Mouse (Mus musculus): ENCODE data around the gene Plekhj1. TPM values are rescaled to one million over a fixed set of nuclear protein-coding genes. Genes with fewer than 3 reads are reported as not detected.

The Plekhj1 gene
- polyA plus RNA-seq, 1 experiment from 2014 or later: 142 TPM

DNA sequence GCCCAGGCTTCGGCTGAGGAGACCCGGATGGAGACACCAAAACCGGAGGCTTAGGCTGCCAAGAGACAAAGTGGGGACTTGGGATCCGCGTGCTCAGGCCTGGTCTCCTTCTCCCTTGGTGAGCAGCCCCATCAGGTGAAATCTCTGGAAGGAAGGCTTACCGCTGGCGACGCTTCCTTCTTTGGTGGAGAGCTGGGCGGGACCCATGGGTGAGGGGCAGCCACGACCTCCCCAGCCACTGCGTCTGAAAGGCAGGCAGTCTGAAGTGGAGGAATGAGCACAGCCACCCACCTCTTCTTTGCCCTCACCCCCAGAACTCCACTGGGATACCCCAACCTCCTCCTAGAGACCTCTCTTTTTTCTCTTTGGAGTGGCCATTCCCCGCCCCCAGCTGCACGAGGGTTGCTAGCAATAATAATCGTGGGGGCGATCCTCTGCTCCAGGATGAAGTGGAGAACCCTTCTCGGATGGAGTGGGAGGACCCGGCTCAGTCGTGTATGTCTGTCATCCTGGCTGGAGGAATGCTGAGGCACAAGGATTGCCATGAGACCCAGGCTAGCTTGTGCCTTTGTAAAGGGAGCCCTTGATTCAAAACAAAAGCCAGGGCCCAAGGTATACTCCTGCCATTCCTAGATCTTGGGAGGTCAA, 10.7 kb upstream of the Plekhj1 start:
- Histone ChIP-seq H3K27me3 (ENCODE audit: control insufficient read depth, insufficient read depth, low read length) (peaks cover 24% of the 10 kb centered on the region), H3K9ac (ENCODE audit: low read depth, low read length) (no peak overlapping the region; the same call in 1 of the 2 replicates), H3K4me3 (ENCODE audit: low read depth, low read length) (peak overlapping the region; percentile 6; the same call in 1 of the 2 replicates), H3K27ac (ENCODE audit: low read depth, low read length) (no peak overlapping the region), H3K4me2 (replicated peaks; ENCODE audit: low read depth, low read length) (peak overlapping the region; percentile 29), H3K4me1 (replicated peaks; ENCODE audit: control insufficient read depth, insufficient read depth, low read length) (peaks cover 23% of the 10 kb centered on the region), H3K9me3 (ENCODE audit: control insufficient read depth, low read length) (no peaks in the 10 kb centered on the region), H3K36me3 (ENCODE audit: control insufficient read depth, insufficient read depth, low read length) (0 out of 2 replicates have a peak, but pooled peaks cover 2% of the 10 kb centered on the region)
- ATAC-seq (ENCODE audit: low FRiP score) (no peak), DNase-seq (ENCODE audit: low spot score) (peak; percentile 51)
- 7% methylated on average over 18 of the region's 18 CpGs for WGBS

DNA sequence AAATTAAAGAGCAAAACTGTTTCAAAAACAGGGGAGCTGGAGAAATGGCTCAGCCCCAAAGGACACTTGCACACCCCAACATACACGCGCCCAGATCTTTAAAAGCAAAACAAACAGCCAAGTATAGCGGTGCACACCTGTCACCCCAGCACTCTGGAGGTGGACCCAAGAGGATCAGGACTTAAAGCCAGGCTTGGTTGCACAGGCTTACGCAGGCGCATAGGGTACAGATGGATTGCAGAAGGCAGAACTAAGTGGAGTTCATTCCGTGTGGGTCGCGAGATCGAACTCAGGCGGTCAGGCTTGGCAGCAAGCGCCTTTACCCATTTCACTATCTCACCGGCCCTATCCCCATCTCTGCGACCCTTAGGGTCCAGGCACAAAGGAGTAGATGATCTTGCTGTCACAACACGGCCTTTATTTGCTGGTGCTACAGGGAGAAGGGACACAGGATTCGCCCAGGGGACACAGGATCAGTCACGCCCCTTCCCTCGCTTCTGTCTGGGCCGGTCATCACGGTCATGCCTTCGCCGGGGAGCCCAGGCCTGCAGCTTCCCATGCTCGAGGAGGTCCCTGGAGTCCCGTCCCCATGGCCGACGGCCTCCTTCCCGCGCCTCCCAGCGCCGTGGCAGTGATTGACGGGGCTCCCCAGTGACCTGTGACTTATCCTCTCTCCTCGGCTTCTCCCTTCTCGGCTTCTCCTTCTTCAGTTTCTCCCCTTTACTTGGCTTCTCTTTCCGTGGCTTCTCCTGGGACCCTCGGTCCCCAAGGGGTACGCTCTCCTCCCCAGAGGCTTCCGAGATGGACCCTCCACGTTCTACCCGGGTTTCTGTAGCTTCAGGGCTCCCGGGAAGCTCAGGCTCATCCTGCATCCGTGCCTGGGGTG, 9.9 kb upstream of the Plekhj1 start:
- Histone ChIP-seq H3K4me1 (replicated peaks; ENCODE audit: control insufficient read depth, insufficient read depth, low read length) (peaks cover 23% of the 10 kb centered on the region), H3K4me3 (ENCODE audit: low read depth, low read length) (peak overlapping the region; percentile 6; the same call in 1 of the 2 replicates), H3K4me2 (replicated peaks; ENCODE audit: low read depth, low read length) (peak overlapping the region; percentile 29), H3K36me3 (ENCODE audit: control insufficient read depth, insufficient read depth, low read length) (peaks cover 8% of the 10 kb centered on the region), H3K27me3 (ENCODE audit: control insufficient read depth, insufficient read depth, low read length) (peaks cover 24% of the 10 kb centered on the region), H3K27ac (ENCODE audit: low read depth, low read length) (no peak overlapping the region), H3K9me3 (ENCODE audit: control insufficient read depth, low read length) (no peaks in the 10 kb centered on the region), H3K9ac (ENCODE audit: low read depth, low read length) (peak overlapping the region; percentile 5; the same call in 1 of the 2 replicates)
- DNase-seq (ENCODE audit: low spot score) (peak; percentile 47), ATAC-seq (ENCODE audit: low FRiP score) (no peak)
- WGBS: 17% methylated on average over 40 of the region's 40 CpGs

DNA sequence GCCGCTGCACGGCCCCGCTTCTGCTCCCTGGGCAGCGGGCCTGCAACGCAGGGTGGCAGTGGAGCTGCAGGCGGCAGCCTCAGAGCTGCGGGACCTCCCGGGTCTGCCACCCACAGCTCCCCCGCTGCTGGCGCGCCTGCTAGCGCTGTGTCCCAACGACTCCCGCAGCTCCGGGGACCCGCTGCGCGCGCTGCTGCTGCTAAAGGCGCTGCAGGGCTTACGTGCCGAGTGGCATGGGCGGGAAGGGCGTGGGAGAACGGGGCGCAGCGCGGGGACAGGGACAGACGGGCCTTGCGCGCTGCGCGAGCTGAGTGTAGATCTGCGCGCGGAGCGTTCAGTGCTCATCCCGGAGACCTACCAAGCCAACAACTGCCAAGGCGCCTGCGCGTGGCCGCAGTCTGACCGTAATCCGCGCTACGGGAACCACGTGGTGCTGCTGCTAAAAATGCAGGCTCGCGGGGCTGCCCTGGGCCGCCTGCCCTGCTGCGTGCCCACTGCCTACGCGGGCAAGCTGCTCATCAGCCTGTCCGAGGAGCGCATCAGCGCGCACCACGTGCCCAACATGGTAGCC, 8.7 kb upstream of the Plekhj1 start:
- peak overlapping the region; percentile 64 for H3K9ac ChIP-seq (ENCODE audit: low read depth, low read length)

DNA sequence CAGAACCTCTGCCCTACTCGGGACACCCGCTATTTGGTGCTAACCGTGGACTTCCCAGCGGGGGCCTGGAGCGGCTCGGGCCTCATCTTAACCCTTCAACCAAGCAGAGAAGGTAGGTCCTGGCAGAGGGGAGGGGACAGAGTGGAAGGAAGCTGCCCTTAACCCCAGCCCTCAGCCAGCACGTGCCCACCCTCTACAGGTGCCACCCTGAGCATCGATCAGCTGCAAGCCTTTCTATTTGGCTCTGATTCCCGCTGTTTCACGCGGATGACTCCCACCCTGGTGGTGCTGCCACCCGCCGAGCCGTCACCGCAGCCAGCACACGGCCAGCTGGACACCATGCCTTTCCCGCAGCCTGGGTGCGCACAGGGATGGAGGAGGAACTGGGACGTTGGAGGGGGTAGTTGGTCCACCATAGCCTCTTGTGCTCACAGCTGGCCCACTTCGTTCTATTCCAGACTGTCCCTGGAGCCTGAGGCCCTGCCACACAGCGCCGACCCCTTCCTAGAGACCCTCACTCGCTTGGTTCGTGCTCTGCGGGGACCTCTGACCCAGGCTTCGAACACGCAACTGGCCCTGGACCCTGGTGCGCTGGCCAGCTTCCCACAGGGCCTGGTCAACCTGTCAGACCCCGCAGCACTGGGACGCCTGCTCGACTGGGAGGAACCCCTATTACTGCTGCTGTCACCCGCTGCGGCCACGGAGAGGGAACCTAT, 8.1 kb upstream of the Plekhj1 start:
- peak overlapping the region; percentile 60; the same call in 1 of the 2 replicates for H3K27ac ChIP-seq (ENCODE audit: low read depth, low read length)
- H3K4me3 ChIP-seq (ENCODE audit: low read depth, low read length): peak overlapping the region; percentile 41
- no peaks in the 10 kb centered on the region for H3K9me3 ChIP-seq (ENCODE audit: control insufficient read depth, low read length)
- H3K9ac ChIP-seq (ENCODE audit: low read depth, low read length): peak overlapping the region; percentile 64
- DNase-seq (ENCODE audit: low spot score): no peak
- H3K4me2 ChIP-seq (replicated peaks; ENCODE audit: low read depth, low read length): peak overlapping the region; percentile 98
- no peak for ATAC-seq (ENCODE audit: low FRiP score)
- peaks cover 23% of the 10 kb centered on the region for H3K4me1 ChIP-seq (replicated peaks; ENCODE audit: control insufficient read depth, insufficient read depth, low read length)
- peaks cover 14% of the 10 kb centered on the region for H3K36me3 ChIP-seq (ENCODE audit: control insufficient read depth, insufficient read depth, low read length)
- peaks cover 24% of the 10 kb centered on the region for H3K27me3 ChIP-seq (ENCODE audit: control insufficient read depth, insufficient read depth, low read length)
- 40% methylated on average over 34 of the region's 34 CpGs for WGBS

More for the DNA sequence above, 8.7 kb upstream of the Plekhj1 start:
- WGBS: 2% methylated on average over 52 of the region's 58 CpGs
- Histone ChIP-seq H3K27ac (ENCODE audit: low read depth, low read length) (peak overlapping the region; percentile 60), H3K27me3 (ENCODE audit: control insufficient read depth, insufficient read depth, low read length) (peaks cover 24% of the 10 kb centered on the region), H3K9me3 (ENCODE audit: control insufficient read depth, low read length) (no peaks in the 10 kb centered on the region), H3K4me3 (ENCODE audit: low read depth, low read length) (peak overlapping the region; percentile 41), H3K4me1 (replicated peaks; ENCODE audit: control insufficient read depth, insufficient read depth, low read length) (peaks cover 23% of the 10 kb centered on the region), H3K36me3 (ENCODE audit: control insufficient read depth, insufficient read depth, low read length) (peaks cover 14% of the 10 kb centered on the region), H3K4me2 (replicated peaks; ENCODE audit: low read depth, low read length) (peak overlapping the region; percentile 98)
- peak; percentile 81 for DNase-seq (ENCODE audit: low spot score)
- ATAC-seq (ENCODE audit: low FRiP score): peak; percentile 77

DNA sequence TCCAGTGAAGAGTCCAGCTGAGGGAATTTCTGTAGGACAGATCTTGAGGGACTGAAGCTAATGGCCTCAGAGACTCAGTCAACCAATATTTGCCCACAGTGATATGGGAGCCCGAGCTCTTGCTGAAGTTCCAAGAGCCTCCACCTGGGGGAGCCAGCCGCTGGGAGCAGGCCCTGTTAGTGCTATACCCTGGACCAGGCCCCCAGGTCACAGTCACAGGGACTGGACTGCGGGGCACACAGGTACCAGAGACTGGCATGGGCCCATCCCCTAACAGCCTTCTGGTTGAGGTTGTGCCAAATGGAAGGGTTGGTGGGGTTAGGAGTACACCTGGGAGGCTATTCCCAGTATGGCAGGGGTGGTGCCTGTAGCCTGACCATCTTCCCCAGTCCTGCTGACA, 7.5 kb upstream of the Plekhj1 start:
- no peaks in the 10 kb centered on the region for H3K9me3 ChIP-seq (ENCODE audit: control insufficient read depth, low read length)
- ATAC-seq (ENCODE audit: low FRiP score) (peak; percentile 28; the same call in 1 of the 2 replicates), DNase-seq (ENCODE audit: low spot score) (peak; percentile 86)
- H3K27me3 ChIP-seq (ENCODE audit: control insufficient read depth, insufficient read depth, low read length): peaks cover 24% of the 10 kb centered on the region
- H3K4me1 ChIP-seq (replicated peaks; ENCODE audit: control insufficient read depth, insufficient read depth, low read length): peaks cover 23% of the 10 kb centered on the region
- H3K36me3 ChIP-seq (ENCODE audit: control insufficient read depth, insufficient read depth, low read length): peaks cover 14% of the 10 kb centered on the region
- WGBS: 25% methylated on average over 3 of the region's 3 CpGs
- H3K4me3 ChIP-seq (ENCODE audit: low read depth, low read length): no peak overlapping the region
- H3K9ac ChIP-seq (ENCODE audit: low read depth, low read length): no peak overlapping the region
- no peak overlapping the region for H3K27ac ChIP-seq (ENCODE audit: low read depth, low read length)
- H3K4me2 ChIP-seq (replicated peaks; ENCODE audit: low read depth, low read length): no peak overlapping the region

- Histone ChIP-seq H3K9me3 (ENCODE audit: control insufficient read depth, low read length) (no peaks in the 10 kb centered on the region), H3K36me3 (ENCODE audit: control insufficient read depth, insufficient read depth, low read length) (peaks cover 14% of the 10 kb centered on the region), H3K4me3 (ENCODE audit: low read depth, low read length) (no peak overlapping the region), H3K27ac (ENCODE audit: low read depth, low read length) (no peak overlapping the region), H3K9ac (ENCODE audit: low read depth, low read length) (no peak overlapping the region), H3K27me3 (ENCODE audit: control insufficient read depth, insufficient read depth, low read length) (peaks cover 22% of the 10 kb centered on the region), H3K4me2 (replicated peaks; ENCODE audit: low read depth, low read length) (no peak overlapping the region), H3K4me1 (replicated peaks; ENCODE audit: control insufficient read depth, insufficient read depth, low read length) (peaks cover 21% of the 10 kb centered on the region)
- WGBS: 85% methylated on average over 5 of the region's 5 CpGs
- ATAC-seq (ENCODE audit: low FRiP score) (no peak), DNase-seq (ENCODE audit: low spot score) (no peak)
These were observed 6.9 kb upstream of the Plekhj1 start for GRCm38 (mm10) chr10:80805322-80805721.

DNA sequence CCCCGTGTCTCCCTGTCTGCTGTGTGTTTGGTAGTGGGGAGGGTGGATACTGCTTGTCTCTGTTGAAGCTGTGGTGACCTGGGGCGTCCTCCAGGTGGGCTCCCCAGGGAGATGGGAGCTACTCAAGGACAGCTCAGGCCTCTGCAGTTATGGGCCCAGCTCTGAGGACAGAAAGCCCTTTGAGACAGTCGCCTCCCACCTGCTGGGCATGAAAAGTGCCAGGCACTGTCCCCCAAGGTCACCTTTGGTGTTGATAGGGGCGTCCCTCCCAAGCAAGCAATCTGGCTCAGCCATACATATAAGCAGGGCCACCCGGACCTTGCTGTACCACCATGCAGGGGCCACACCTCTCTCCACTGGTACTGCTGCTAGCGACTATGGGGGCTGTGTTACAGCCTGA, 6.5 kb upstream of the Plekhj1 start, which contains the start of gene Amh:
Gene Amh (plus strand): TSS at position 328 of the 400 bp plus-strand sequence.
- Histone ChIP-seq H3K36me3 (ENCODE audit: control insufficient read depth, insufficient read depth, low read length) (peaks cover 14% of the 10 kb centered on the region), H3K27ac (ENCODE audit: low read depth, low read length) (no peak within 1 kb of the TSS), H3K4me1 (replicated peaks; ENCODE audit: control insufficient read depth, insufficient read depth, low read length) (peaks cover 22% of the 10 kb centered on the region), H3K4me3 (ENCODE audit: low read depth, low read length) (no peak within 1 kb of the TSS), H3K4me2 (replicated peaks; ENCODE audit: low read depth, low read length) (no peak within 1 kb of the TSS), H3K9ac (ENCODE audit: low read depth, low read length) (no peak within 1 kb of the TSS), H3K27me3 (ENCODE audit: control insufficient read depth, insufficient read depth, low read length) (peaks cover 18% of the 10 kb centered on the region), H3K9me3 (ENCODE audit: control insufficient read depth, low read length) (no peaks in the 10 kb centered on the region)
- 63% methylated on average over 6 of the region's 6 CpGs for WGBS
- DNase-seq (ENCODE audit: low spot score): no peak
- no peak for ATAC-seq (ENCODE audit: low FRiP score)

- H3K36me3 ChIP-seq (ENCODE audit: control insufficient read depth, insufficient read depth, low read length): peaks cover 14% of the 10 kb centered on the region
- WGBS: 95% methylated on average over 2 of the region's 2 CpGs
- H3K4me3 ChIP-seq (ENCODE audit: low read depth, low read length): no peak overlapping the region
- ATAC-seq (ENCODE audit: low FRiP score) (no peak), DNase-seq (ENCODE audit: low spot score) (no peak)
- H3K27me3 ChIP-seq (ENCODE audit: control insufficient read depth, insufficient read depth, low read length): peaks cover 15% of the 10 kb centered on the region
- H3K9ac ChIP-seq (ENCODE audit: low read depth, low read length): no peak overlapping the region
- no peak overlapping the region for H3K4me2 ChIP-seq (replicated peaks; ENCODE audit: low read depth, low read length)
- no peak overlapping the region for H3K27ac ChIP-seq (ENCODE audit: low read depth, low read length)
- peaks cover 25% of the 10 kb centered on the region for H3K4me1 ChIP-seq (replicated peaks; ENCODE audit: control insufficient read depth, insufficient read depth, low read length)
- no peaks in the 10 kb centered on the region for H3K9me3 ChIP-seq (ENCODE audit: control insufficient read depth, low read length)
These were observed 5.9 kb upstream of the Plekhj1 start for GRCm38 (mm10) chr10:80804340-80804739.

Measured in hindbrain, embryonic 11.5 days (tissue).